Mouse (Mus musculus) neural tube, embryonic 15.5 days (tissue): ENCODE data around the gene Actl10. TPM values are rescaled to one million over a fixed set of nuclear protein-coding genes. Genes with fewer than 3 reads are reported as not detected.

Experiments used
- ATAC-seq: fragments of 200-750 bp; cut with Nextera tagmentation; 2 replicates; pipeline ENCODE4 v1.8.0; 2017; ENCODE audit warnings: mild to moderate bottlenecking, moderate TSS enrichment, moderate library complexity; ENCODE audit not compliant: low FRiP score
- H3K27ac ChIP-seq: fragments of 300-500 bp; sonication (generic); replicated peaks from 2 replicates; pipeline ENCODE4 v1.5.1; 2015; ENCODE audit warnings: mild to moderate bottlenecking, inconsistent platforms
- H3K27me3 ChIP-seq: fragments of 300-500 bp; sonication (generic); replicated peaks from 2 replicates; pipeline ENCODE4 v1.6.1; 2015; ENCODE audit warnings: inconsistent platforms
- H3K36me3 ChIP-seq: fragments of 300-500 bp; sonication (generic); 2 replicates; pipeline ENCODE4 v1.6.1; 2015; ENCODE audit warnings: inconsistent platforms
- H3K4me1 ChIP-seq: fragments of 300-500 bp; sonication (generic); 2 replicates; pipeline ENCODE4 v1.6.1; 2015; ENCODE audit warnings: inconsistent platforms
- H3K4me2 ChIP-seq: fragments of 300-500 bp; sonication (generic); 2 replicates; pipeline ENCODE4 v1.6.1; 2015; ENCODE audit warnings: inconsistent platforms, mild to moderate bottlenecking, moderate library complexity
- H3K4me3 ChIP-seq: fragments of 300-500 bp; sonication (generic); replicated peaks from 2 replicates; pipeline ENCODE4 v1.5.1; 2015; ENCODE audit warnings: mild to moderate bottlenecking, inconsistent platforms
- H3K9ac ChIP-seq: fragments of 300-500 bp; sonication (generic); replicated peaks from 2 replicates; pipeline ENCODE4 v1.6.1; 2015; ENCODE audit warnings: mild to moderate bottlenecking, inconsistent platforms
- H3K9me3 ChIP-seq: fragments of 300-500 bp; sonication (generic); replicated peaks from 2 replicates; pipeline ENCODE4 v1.6.1; 2016; ENCODE audit warnings: inconsistent platforms
- WGBS: fragments of 180-500 bp; shearing (Covaris S2); methylation state at CpG from one replicate; pipeline ENCODE4 v1.1.7; 2015; ENCODE audit warnings: mixed read lengths; 5-methylcytosine and 5-hydroxymethylcytosine counted together
- polyA plus RNA-seq: library from polyadenylated mRNA; unstranded; fragments of >200 nt; fragmentation: Nextera tagmentation; extraction: Ambion mirVana; gene quantifications from 2 replicates; pipeline ENCODE4 v1.2.1, GENCODE M21; 2015

Gene Actl10
- 0.31 and 0.63 TPM in 2 replicates for polyA plus RNA-seq

GRCm38 (mm10) chr2:154551476-154551875, at the start of gene Actl10:
Gene Actl10, plus strand, starts transcription at chr2:154551776.
- Histone ChIP-seq H3K27ac (no peak within 1 kb of the TSS; the same call in 1 of the 2 replicates), H3K27me3 (peaks cover 13% of the 10 kb centered on the region), H3K4me3 (0 out of 2 replicates have a peak within 1 kb of the TSS, but pooled peaks have one; percentile 2), H3K9ac (0 out of 2 replicates have a peak within 1 kb of the TSS, but pooled peaks have one; percentile 18), H3K4me2 (peak within 1 kb of the TSS; percentile 47), H3K9me3 (no peaks in the 10 kb centered on the region), H3K36me3 (no peaks in the 10 kb centered on the region), H3K4me1 (peaks cover 29% of the 10 kb centered on the region)
- WGBS = 86% methylated on average over 4 of the region's 4 CpGs
- ATAC-seq = no peak

- WGBS = 34% methylated on average over 2 of the region's 2 CpGs
- Histone ChIP-seq H3K4me2 (no peak overlapping the region), H3K27ac (no peak overlapping the region), H3K4me3 (no peak overlapping the region), H3K9ac (no peak overlapping the region), H3K27me3 (no peaks in the 10 kb centered on the region), H3K4me1 (peaks cover 4% of the 10 kb centered on the region; the same call in 1 of the 2 replicates), H3K36me3 (peaks cover 22% of the 10 kb centered on the region; the same call in 1 of the 2 replicates), H3K9me3 (no peaks in the 10 kb centered on the region)
- ATAC-seq = no peak
Measured at GRCm38 (mm10) chr2:154507076-154507475, 44.5 kb upstream of the Actl10 start.

- Histone ChIP-seq H3K4me1 (peaks cover 4% of the 10 kb centered on the region; the same call in 1 of the 2 replicates), H3K9me3 (no peaks in the 10 kb centered on the region), H3K27ac (peak overlapping the region; percentile 54; the same call in 1 of the 2 replicates), H3K27me3 (no peaks in the 10 kb centered on the region), H3K9ac (no peak overlapping the region), H3K36me3 (peaks cover 22% of the 10 kb centered on the region; the same call in 1 of the 2 replicates), H3K4me2 (no peak overlapping the region), H3K4me3 (no peak overlapping the region)
- ATAC-seq = peak; percentile 50; the same call in 1 of the 2 replicates
- 67% methylated on average over 9 of the region's 9 CpGs for WGBS
Measured at GRCm38 (mm10) chr2:154507566-154508283, 43.9 kb upstream of the Actl10 start.

GRCm38 (mm10) chr2:154508450-154508849, 43.1 kb upstream of the Actl10 start:
- no peaks in the 10 kb centered on the region for H3K27me3 ChIP-seq
- WGBS = 84% methylated on average over 4 of the region's 4 CpGs

GRCm38 (mm10) chr2:154510141-154510540, 41.4 kb upstream of the Actl10 start:
- Histone ChIP-seq H3K4me1 (peaks cover 4% of the 10 kb centered on the region; the same call in 1 of the 2 replicates), H3K36me3 (peaks cover 18% of the 10 kb centered on the region; the same call in 1 of the 2 replicates), H3K27ac (no peak overlapping the region), H3K9ac (no peak overlapping the region), H3K4me2 (no peak overlapping the region), H3K27me3 (no peaks in the 10 kb centered on the region), H3K9me3 (no peaks in the 10 kb centered on the region), H3K4me3 (no peak overlapping the region)
- WGBS = 97% methylated on average over 3 of the region's 3 CpGs
- no peak for ATAC-seq

More at GRCm38 (mm10) chr2:154508450-154508849, 43.1 kb upstream of the Actl10 start:
- Histone ChIP-seq H3K27ac (no peak overlapping the region), H3K4me2 (no peak overlapping the region), H3K4me3 (no peak overlapping the region), H3K36me3 (peaks cover 18% of the 10 kb centered on the region; the same call in 1 of the 2 replicates), H3K9me3 (no peaks in the 10 kb centered on the region), H3K9ac (no peak overlapping the region), H3K4me1 (peaks cover 4% of the 10 kb centered on the region; the same call in 1 of the 2 replicates)
- ATAC-seq = no peak

- 85% methylated on average over 3 of the region's 3 CpGs for WGBS
- H3K36me3 ChIP-seq = peaks cover 22% of the 10 kb centered on the region
Measured at GRCm38 (mm10) chr2:154516944-154517343, 34.6 kb upstream of the Actl10 start.

GRCm38 (mm10) chr2:154517424-154517823, 34.2 kb upstream of the Actl10 start:
- WGBS = 98% methylated on average over 5 of the region's 5 CpGs
- Histone ChIP-seq H3K36me3 (peaks cover 24% of the 10 kb centered on the region), H3K4me3 (no peak overlapping the region), H3K9me3 (no peaks in the 10 kb centered on the region), H3K4me2 (no peak overlapping the region), H3K4me1 (no peaks in the 10 kb centered on the region), H3K27me3 (no peaks in the 10 kb centered on the region), H3K9ac (no peak overlapping the region), H3K27ac (no peak overlapping the region)
- ATAC-seq = no peak

More at GRCm38 (mm10) chr2:154516944-154517343, 34.6 kb upstream of the Actl10 start:
- Histone ChIP-seq H3K4me1 (no peaks in the 10 kb centered on the region), H3K9ac (no peak overlapping the region), H3K4me2 (no peak overlapping the region), H3K9me3 (no peaks in the 10 kb centered on the region), H3K27ac (no peak overlapping the region), H3K27me3 (no peaks in the 10 kb centered on the region), H3K4me3 (no peak overlapping the region)
- ATAC-seq = no peak

GRCm38 (mm10) chr2:154521449-154521848, 30.1 kb upstream of the Actl10 start:
- peaks cover 51% of the 10 kb centered on the region for H3K36me3 ChIP-seq

GRCm38 (mm10) chr2:154522334-154522733, 29.2 kb upstream of the Actl10 start:
- peaks cover 49% of the 10 kb centered on the region for H3K36me3 ChIP-seq
- no peak for ATAC-seq
- no peak overlapping the region for H3K27ac ChIP-seq
- H3K27me3 ChIP-seq = no peaks in the 10 kb centered on the region
- H3K4me1 ChIP-seq = no peaks in the 10 kb centered on the region
- WGBS = 97% methylated on average over 5 of the region's 5 CpGs
- H3K9me3 ChIP-seq = no peaks in the 10 kb centered on the region
- H3K9ac ChIP-seq = no peak overlapping the region
- H3K4me3 ChIP-seq = no peak overlapping the region
- H3K4me2 ChIP-seq = no peak overlapping the region

More at GRCm38 (mm10) chr2:154521449-154521848, 30.1 kb upstream of the Actl10 start:
- ATAC-seq = no peak
- no peak overlapping the region for H3K4me2 ChIP-seq
- H3K27me3 ChIP-seq = no peaks in the 10 kb centered on the region
- H3K9ac ChIP-seq = no peak overlapping the region
- no peak overlapping the region for H3K27ac ChIP-seq
- no peak overlapping the region for H3K4me3 ChIP-seq
- no peaks in the 10 kb centered on the region for H3K4me1 ChIP-seq
- H3K9me3 ChIP-seq = no peaks in the 10 kb centered on the region

GRCm38 (mm10) chr2:154525285-154525684, 26.3 kb upstream of the Actl10 start:
- 97% methylated on average over 2 of the region's 2 CpGs for WGBS
- Histone ChIP-seq H3K27me3 (no peaks in the 10 kb centered on the region), H3K9me3 (no peaks in the 10 kb centered on the region), H3K36me3 (peaks cover 49% of the 10 kb centered on the region), H3K4me3 (no peak overlapping the region), H3K9ac (no peak overlapping the region), H3K4me2 (no peak overlapping the region), H3K27ac (no peak overlapping the region), H3K4me1 (no peaks in the 10 kb centered on the region)
- ATAC-seq = no peak

- Histone ChIP-seq H3K4me1 (no peaks in the 10 kb centered on the region), H3K4me3 (no peak overlapping the region), H3K9ac (no peak overlapping the region), H3K27me3 (no peaks in the 10 kb centered on the region), H3K4me2 (no peak overlapping the region), H3K9me3 (no peaks in the 10 kb centered on the region), H3K27ac (no peak overlapping the region), H3K36me3 (peaks cover 57% of the 10 kb centered on the region)
- no peak for ATAC-seq
- 73% methylated on average over 3 of the region's 3 CpGs for WGBS
Measured at GRCm38 (mm10) chr2:154526531-154526930, 25.0 kb upstream of the Actl10 start.

GRCm38 (mm10) chr2:154532888-154533287, 18.7 kb upstream of the Actl10 start:
- Histone ChIP-seq H3K36me3 (peaks cover 65% of the 10 kb centered on the region), H3K9ac (no peak overlapping the region), H3K4me3 (no peak overlapping the region), H3K27ac (no peak overlapping the region), H3K9me3 (no peaks in the 10 kb centered on the region), H3K27me3 (no peaks in the 10 kb centered on the region), H3K4me1 (peaks cover 4% of the 10 kb centered on the region), H3K4me2 (no peak overlapping the region)
- 45% methylated on average over 3 of the region's 3 CpGs for WGBS
- no peak for ATAC-seq
